Mouse (Mus musculus) MEL-GATA-1-ER (cell line): ENCODE results near the gene Ndc1.
"Not testable (repeated sequence)": the region's sequence is repeated elsewhere in the genome, so short reads cannot be mapped to it uniquely, and the experiment has no call there.

ENCODE experiments used
- DNase-seq: peaks from one replicate; pipeline ENCODE4 v3.0.0-alpha.2; 2012; ENCODE audit warnings: low read depth; ENCODE audit errors: extremely low read depth

Gene Ndc1

GRCm38 (mm10) chr4:107363573-107363972, 4.0 kb upstream of the Ndc1 start:
- no peak for DNase-seq

- DNase-seq: peak; percentile 76
Measured at GRCm38 (mm10) chr4:107364190-107364639, 3.4 kb upstream of the Ndc1 start.

GRCm38 (mm10) chr4:107366408-107366807, 1.2 kb upstream of the Ndc1 start:
- DNase-seq: not testable (repeated sequence)

GRCm38 (mm10) chr4:107372304-107372703, 4.7 kb downstream of the Ndc1 start:
- DNase-seq: no peak

- no peak for DNase-seq
Measured at GRCm38 (mm10) chr4:107374677-107375076, 7.1 kb downstream of the Ndc1 start.

GRCm38 (mm10) chr4:107378954-107379353, 11.4 kb downstream of the Ndc1 start:
- DNase-seq: no peak

- no peak for DNase-seq
Measured at GRCm38 (mm10) chr4:107380871-107381270, 13.3 kb downstream of the Ndc1 start.

GRCm38 (mm10) chr4:107387038-107387437, 19.5 kb downstream of the Ndc1 start:
- DNase-seq: no peak

GRCm38 (mm10) chr4:107387465-107387864, 19.9 kb downstream of the Ndc1 start:
- no peak for DNase-seq

GRCm38 (mm10) chr4:107388291-107388690, 20.7 kb downstream of the Ndc1 start:
- no peak for DNase-seq

GRCm38 (mm10) chr4:107389345-107389744, 21.8 kb downstream of the Ndc1 start:
- no peak for DNase-seq

GRCm38 (mm10) chr4:107393771-107394170, 26.2 kb downstream of the Ndc1 start:
- no peak for DNase-seq

GRCm38 (mm10) chr4:107420202-107420601, 52.6 kb downstream of the Ndc1 start:
- DNase-seq: no peak

- DNase-seq: no peak
Measured at GRCm38 (mm10) chr4:107421711-107422110, 54.1 kb downstream of the Ndc1 start.

- no peak for DNase-seq
Measured at GRCm38 (mm10) chr4:107422176-107422575, 54.6 kb downstream of the Ndc1 start.

- DNase-seq: no peak
Measured at GRCm38 (mm10) chr4:107425616-107426015, 58.0 kb downstream of the Ndc1 start.

GRCm38 (mm10) chr4:107426631-107427030, 59.0 kb downstream of the Ndc1 start:
- DNase-seq: no peak

- DNase-seq: no peak
Measured at GRCm38 (mm10) chr4:107432717-107433116, 65.1 kb downstream of the Ndc1 start.

GRCm38 (mm10) chr4:107433998-107434355, 66.4 kb downstream of the Ndc1 start:
- no peak for DNase-seq

GRCm38 (mm10) chr4:107434356-107435237, 67.0 kb downstream of the Ndc1 start, which contains the start of gene Glis1:
Gene Glis1 (plus strand): TSS chr4:107434591.
- DNase-seq: no peak

- DNase-seq: no peak
Measured at GRCm38 (mm10) chr4:107435238-107435946, 67.8 kb downstream of the Ndc1 start.

- DNase-seq: no peak
Measured at GRCm38 (mm10) chr4:107436476-107436875, 68.9 kb downstream of the Ndc1 start.
